Mouse (Mus musculus): ENCODE measurements at regions not wholly inside any gene's neighbourhood (a gene's known extent, or its start where the extent isn't known, plus 50 kb on each side); places are given as distances from the start of the nearest gene placed in this dataset.

- TF ChIP-seq POLR2A (IDR thresholded peaks at IDR 0.05; ENCODE audit: low read depth, low read length) (no peak), CTCF (IDR thresholded peaks at IDR 0.05; ENCODE audit: extremely low read depth, insufficient read depth, insufficient read length, insufficient replicate concordance) (no peak)
Observed at GRCm38 (mm10) chr3:21544456-21544855, 532.0 kb upstream of the Tbl1xr1 start.

Data from spleen, adult 2 months (tissue).